Mouse (Mus musculus): ENCODE measurements around the gene Rabif. TPM values are rescaled to one million over a fixed set of nuclear protein-coding genes. Genes with fewer than 3 reads are reported as not detected.

The Rabif gene
- polyA plus RNA-seq, 1 experiment from 2014 or later, result 25.8 TPM

DNA sequence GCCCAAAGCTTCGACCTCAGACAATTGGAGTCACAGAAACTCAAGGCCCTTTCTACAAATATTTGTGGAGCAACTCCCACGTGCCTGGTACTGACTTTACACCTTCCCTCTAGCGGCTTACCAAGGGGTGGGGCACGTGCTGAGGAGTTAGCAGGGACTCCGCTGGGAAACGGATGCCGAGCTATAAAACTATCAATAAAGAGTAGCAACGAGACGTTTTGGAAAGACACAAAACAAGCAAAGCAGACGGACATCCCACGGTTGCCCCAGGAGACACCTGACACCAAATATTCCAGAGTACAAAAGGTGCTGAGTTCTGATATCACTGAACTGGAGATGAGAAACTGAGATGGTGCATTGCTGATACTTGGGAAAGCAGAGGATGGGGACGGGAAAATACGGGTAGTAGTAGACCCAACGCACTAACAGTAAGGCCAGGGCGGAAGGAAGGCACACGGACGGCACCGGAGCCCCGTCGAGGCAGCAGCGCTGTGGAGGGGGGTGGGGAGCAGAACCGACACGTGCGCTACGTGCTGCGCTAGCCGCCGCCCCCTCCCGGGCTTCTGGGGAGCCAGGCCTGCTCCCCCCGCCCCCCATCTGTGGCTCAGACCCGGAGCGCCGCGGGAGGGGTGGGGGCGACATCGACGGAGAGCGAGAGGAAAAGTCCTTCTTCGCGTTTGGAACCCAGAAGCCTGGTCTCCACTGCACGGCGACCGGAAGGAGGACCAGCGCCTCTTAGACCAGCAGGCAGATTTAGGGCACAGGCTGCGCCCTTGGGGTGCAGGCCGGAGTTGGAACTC, 61.6 kb downstream of the Rabif start:
- Histone ChIP-seq H3K27me3 (no peaks in the 10 kb centered on the region), H3K4me2 (peak overlapping the region; percentile 91), H3K36me3 (no peaks in the 10 kb centered on the region), H3K9ac (peak overlapping the region; percentile 72), H3K4me3 (peak overlapping the region; percentile 72), H3K27ac (peak overlapping the region; percentile 92), H3K4me1 (replicated peaks) (peaks cover 15% of the 10 kb centered on the region), H3K9me3 (replicated peaks) (no peaks in the 10 kb centered on the region)
- peak; percentile 27 for ATAC-seq (replicated peaks; ENCODE audit: insufficient number of reproducible peaks, insufficient read depth, low FRiP score, low read depth)
- WGBS, result under 1% methylated on average over 45 of the region's 46 CpGs

DNA sequence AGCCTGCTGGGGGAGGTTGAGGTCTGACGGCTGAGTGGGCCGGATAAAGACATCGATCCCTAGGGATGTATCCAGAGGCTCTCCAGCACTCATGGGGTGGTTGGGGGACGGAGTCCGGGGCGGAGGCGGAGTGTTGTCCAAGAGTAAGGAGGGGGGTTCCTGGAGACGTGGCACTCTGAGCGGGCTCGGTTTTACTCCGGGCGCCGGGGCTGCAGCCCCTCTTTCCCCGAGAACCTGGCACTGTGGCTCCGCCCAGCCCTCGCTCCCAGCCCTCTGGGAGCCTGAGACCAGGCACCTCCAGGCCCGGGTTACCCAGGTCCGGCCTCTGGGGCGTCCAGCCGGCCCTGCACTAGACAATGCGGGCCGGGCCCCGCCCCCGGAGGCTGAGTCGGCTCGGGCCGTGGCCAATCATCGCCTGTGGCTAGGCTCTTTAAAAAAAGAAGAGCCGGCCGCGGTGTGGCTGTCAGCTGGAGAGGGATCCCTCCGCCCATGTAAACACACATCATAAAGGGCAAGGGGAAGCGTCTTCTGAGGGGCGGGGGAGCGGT, 62.3 kb downstream of the Rabif start:
- H3K9ac ChIP-seq, result peak overlapping the region; percentile 72
- H3K4me3 ChIP-seq, result peak overlapping the region; percentile 72
- peak overlapping the region; percentile 91 for H3K4me2 ChIP-seq
- ATAC-seq (replicated peaks; ENCODE audit: insufficient number of reproducible peaks, insufficient read depth, low FRiP score, low read depth), result peak; percentile 97
- H3K9me3 ChIP-seq (replicated peaks), result no peaks in the 10 kb centered on the region
- WGBS, result under 1% methylated on average over 35 of the region's 35 CpGs
- peaks cover 17% of the 10 kb centered on the region for H3K4me1 ChIP-seq (replicated peaks)
- no peaks in the 10 kb centered on the region for H3K36me3 ChIP-seq
- H3K27me3 ChIP-seq, result no peaks in the 10 kb centered on the region
- peak overlapping the region; percentile 92 for H3K27ac ChIP-seq

Other genes starting within 250 kb of the Rabif start
- gene Myog, start 204.7 kb upstream of the Rabif start, polyA plus RNA-seq (2015; fragmentation: Nextera tagmentation; extraction: Ambion mirVana), result 0.98 and 2.0 TPM in 2 replicates
- gene Ppfia4, start 161.7 kb upstream of the Rabif start, polyA plus RNA-seq (2015; fragmentation: Nextera tagmentation; extraction: Ambion mirVana), result 9.7 and 10.3 TPM in 2 replicates
- 53.0 and 58.1 TPM in 2 replicates for gene Tmem183a, start 132.7 kb upstream of the Rabif start, polyA plus RNA-seq (2015; fragmentation: Nextera tagmentation; extraction: Ambion mirVana)
- gene 4933406M09Rik, start 108.7 kb upstream of the Rabif start, polyA plus RNA-seq (2015; fragmentation: Nextera tagmentation; extraction: Ambion mirVana), result not detected in 2 replicates
- gene Cyb5r1, start 89.1 kb upstream of the Rabif start, polyA plus RNA-seq (2015; fragmentation: Nextera tagmentation; extraction: Ambion mirVana), result 37.4 and 45.4 TPM in 2 replicates
- gene Adipor1, start 79.3 kb upstream of the Rabif start, polyA plus RNA-seq (2015; fragmentation: Nextera tagmentation; extraction: Ambion mirVana), result 139 and 142 TPM in 2 replicates
- 17.5 and 19.9 TPM in 2 replicates for gene Klhl12, start 39.1 kb upstream of the Rabif start, polyA plus RNA-seq (2015; fragmentation: Nextera tagmentation; extraction: Ambion mirVana)
- gene Mgat4e, start 55.0 kb downstream of the Rabif start, polyA plus RNA-seq (2015; fragmentation: Nextera tagmentation; extraction: Ambion mirVana), result not detected in 2 replicates
- gene Kdm5b, start 65.5 kb downstream of the Rabif start, polyA plus RNA-seq (2015; fragmentation: Nextera tagmentation; extraction: Ambion mirVana), result 25.9 and 32.0 TPM in 2 replicates
- 0.23 and 0.34 TPM in 2 replicates for gene Syt2, start 152.0 kb downstream of the Rabif start, polyA plus RNA-seq (2015; fragmentation: Nextera tagmentation; extraction: Ambion mirVana)